Mouse (Mus musculus) thymus, postnatal 10 days (tissue): ENCODE results near the gene Bag2.

Experiments used
- DNase-seq, 2 experiments: peaks; one replicate each; pipeline ENCODE4 v3.0.0; 2021; ENCODE audit warnings: low spot score in 2 of 2

The Bag2 gene

GRCm38 (mm10) chr1:33757491-33758041 lies at the start of gene Bag2:
Gene Bag2, minus strand, starts transcription at chr1:33757795.
- DNase-seq, result peak; percentile 16 to 24

- DNase-seq, result no peak
Observed at GRCm38 (mm10) chr1:33803323-33803722, 45.7 kb upstream of the Bag2 start.

DNA sequence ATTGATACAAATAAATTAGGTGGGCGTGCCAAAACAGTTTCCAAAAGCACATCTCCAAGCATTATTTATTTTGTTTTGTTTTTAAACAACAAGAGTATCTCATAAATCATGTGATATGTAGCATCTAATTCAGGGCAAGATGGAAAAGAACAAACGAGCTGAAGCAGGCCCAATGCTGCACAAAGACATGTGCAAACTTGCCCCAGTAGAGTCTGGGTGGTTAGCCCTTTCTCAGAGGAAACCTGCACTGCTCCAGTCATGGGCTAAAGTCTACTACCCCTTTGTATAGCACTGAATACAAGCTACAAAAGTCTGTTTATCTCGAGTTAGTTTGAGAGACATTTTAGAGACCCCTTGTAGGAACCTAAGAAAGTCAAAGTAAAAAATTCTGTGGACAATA lies 42.0 kb upstream of the Bag2 start:
- DNase-seq, result no peak

DNA sequence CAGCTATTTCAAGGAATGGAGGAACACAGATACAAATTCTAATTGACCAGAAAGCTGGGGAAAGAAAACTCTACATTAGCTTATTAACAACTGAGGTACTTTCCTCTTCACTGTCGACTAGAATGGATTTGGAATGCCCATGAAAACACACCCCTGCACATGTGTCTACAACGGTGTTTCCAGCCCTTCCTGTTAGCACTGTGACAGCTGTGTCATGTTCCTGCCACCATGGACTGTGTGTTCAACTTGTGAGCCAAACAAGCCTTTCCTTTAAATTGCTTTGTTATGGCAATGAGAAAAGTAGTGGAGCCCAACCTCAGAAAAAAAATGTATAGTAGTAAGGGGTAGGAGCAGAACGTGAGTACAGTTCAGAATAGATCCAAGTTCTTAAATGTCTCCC lies 30.9 kb upstream of the Bag2 start:
- DNase-seq, result no peak

- DNase-seq, result no peak
Observed at GRCm38 (mm10) chr1:33788072-33788471, 30.5 kb upstream of the Bag2 start.

DNA sequence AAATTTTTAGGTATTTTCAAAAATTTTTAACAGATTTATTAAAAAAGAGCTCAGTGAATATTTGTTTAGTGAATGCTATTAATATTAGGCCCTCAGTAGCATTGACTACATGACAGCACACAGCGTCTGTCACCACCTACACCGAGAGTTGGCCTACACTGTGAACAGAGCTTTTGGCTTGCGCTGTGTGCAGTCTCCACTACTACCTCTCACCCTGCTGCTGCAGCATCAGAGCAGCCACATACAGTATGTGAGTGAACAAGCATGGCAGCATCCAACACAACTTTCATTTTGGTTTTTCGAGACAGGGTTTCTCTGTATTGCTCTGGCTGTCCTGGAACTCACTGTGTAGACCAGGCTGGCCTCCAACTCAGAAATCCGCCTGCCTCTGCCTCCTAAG lies 27.0 kb upstream of the Bag2 start:
- no peak for DNase-seq

DNA sequence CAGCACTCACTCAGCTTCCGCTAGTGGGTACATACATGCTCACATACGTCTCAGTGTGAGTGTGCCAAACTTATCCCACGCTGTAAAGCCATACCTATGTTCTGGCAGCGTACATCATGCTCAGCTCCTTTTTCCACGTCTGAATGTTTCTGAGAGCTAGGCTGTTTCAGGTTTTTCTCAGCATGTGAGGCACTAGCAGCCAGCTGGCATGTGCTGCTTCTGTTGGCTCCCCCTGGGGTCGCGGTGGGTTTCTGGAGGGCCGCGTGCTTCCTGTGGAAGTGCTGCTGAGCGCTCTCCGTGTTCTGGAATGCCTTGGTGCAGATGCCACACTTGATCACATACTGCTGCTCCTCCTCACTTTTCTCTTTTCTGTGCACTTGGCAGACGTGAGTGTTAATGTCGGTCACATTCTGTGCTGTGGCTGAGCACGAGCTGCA lies 18.6 kb upstream of the Bag2 start:
- DNase-seq, result no peak

DNA sequence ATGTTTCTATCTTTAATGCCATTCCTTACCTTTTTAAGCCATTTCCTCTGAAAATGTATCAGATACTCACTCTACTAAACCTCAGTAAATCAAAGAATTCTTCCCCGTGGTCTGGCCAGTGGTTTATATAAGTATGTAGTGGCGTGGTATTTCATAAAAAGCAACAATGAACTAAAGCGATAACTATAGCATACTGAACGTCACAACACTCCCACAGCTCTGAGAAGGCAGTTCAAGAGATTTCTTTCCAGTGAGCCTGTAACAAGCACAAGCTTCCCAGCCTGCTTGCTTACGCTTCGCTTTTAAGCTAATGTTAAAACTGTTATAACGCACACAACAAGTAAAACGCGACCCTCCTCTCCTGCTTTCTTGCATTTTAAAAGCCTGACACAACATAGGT lies 14.5 kb upstream of the Bag2 start:
- DNase-seq, result no peak

GRCm38 (mm10) chr1:33771621-33772020 lies 14.0 kb upstream of the Bag2 start:
- no peak for DNase-seq

DNA sequence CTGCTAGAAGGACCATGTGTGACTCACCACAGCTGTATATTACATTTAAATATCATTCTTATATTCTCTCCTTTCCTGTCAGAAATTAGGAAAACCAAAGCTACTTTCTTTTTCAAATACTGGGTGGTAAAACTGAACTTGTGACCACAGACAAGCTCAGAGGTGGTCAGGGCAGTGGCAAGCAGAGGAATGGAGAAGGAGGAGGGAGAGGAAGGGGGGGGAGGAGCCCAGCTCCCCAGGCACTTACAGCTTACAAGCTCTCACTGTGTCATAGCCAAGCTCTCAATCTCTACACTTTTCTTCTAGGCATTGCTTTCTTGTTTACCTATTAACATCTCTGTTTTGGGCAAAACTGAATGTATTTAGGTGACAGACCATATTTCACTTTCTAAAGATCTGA lies 11.2 kb upstream of the Bag2 start:
- no peak for DNase-seq

DNA sequence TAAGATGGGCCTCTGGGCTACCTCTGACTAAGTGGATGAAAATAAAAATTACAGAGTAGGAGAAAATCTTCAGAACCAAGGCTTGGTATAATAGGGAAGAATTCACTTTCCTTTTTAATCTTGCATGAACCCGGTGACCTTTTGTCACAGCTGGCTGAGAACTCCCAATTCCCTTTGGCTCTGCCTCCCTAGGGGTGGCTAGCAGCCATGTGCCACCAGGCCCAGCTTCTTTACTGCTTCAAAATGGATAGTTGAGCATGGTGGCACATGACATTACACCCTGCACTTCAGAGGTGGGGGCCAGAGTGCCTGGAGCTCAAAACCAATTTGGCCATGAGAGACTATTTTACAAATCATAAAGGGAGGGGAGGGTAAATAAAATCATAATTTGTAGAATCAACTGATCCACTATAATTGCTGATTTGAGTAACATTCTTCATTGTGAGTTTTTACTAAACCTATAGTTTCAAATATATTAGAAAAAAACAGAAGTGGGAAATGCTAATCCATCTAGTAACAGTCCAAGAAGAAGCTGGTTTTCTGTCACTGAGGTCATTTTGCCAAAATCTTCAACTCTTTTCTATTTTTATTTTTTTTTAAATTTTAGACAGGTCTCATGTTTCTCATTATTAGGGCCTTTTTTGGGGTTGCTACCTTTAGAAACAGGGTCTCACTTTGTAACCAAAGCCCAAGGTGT lies 10.6 kb upstream of the Bag2 start:
- DNase-seq, result no peak

DNA sequence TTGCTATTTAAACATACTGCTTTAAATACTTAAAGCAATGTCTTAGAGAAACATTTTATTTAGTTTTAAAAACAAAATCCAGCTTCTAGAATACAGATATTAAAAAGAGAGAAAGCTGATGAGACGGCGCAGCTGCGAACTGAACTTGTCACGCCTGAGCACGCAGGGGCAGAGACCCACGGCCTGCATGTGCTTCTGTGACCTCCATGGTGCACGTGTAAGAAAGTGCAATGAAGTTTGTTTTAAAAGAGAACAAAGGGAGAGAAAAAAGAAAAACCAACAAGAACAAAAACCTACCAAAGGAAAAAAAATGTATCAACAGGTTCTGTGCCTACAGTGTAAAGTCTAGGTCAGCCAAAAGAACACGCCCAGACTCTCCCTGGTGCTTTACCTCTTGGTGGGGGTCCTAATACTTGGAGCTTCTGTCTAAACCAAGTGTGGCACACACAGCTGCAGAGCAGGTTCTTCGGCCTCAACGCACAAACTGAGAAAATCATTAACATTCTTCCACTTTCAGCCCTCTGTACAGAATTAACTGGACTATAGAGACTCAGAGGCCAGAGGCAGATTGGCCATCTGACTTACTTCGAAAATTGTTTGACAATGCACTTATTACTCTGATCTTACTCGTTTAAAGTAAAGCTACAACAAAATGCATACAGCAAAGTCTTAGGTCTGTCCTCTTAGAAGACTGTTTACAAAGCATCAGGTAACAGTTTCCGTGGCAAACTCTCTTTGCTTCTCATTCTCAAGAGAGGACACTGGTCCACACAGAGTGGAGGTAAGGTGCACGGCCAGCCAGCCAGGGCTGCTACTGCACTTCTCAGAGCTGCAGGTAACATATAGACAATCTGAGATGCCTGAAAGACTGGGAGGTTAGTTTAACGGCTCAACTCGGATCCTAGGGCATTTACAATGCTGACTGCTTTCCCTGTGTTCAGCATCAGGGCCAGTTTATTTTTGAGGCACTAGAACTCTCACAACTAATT lies 9.2 kb upstream of the Bag2 start:
- DNase-seq, result no peak

DNA sequence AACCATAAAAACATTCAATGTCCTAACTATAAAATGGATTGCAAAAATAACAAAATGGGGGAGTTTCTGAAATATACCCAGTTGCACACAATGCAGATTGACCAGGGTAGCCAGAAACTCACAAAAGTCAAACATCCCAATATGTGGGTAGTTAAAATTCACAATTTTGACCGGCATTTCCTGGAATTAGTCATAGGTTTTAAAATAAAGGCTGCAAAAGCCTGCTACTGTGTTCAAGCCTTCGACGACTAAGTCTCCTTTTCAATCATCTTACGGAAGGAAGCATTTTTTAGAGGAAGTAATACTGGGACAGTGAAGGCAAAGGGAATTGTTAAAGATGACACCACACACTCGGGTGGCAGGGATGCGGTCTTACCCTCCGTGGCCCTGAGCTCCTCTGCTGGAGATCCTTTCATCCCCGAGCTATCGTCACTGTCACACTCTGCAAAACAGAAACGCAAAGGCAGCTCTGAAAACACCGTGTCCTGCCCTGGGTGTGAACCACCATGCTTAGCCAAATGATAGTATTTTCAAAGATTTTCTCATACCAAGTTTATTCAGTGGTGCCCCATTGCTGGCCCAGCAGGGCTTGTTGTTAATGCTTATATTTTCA lies 8.0 kb upstream of the Bag2 start:
- DNase-seq, result no peak

DNA sequence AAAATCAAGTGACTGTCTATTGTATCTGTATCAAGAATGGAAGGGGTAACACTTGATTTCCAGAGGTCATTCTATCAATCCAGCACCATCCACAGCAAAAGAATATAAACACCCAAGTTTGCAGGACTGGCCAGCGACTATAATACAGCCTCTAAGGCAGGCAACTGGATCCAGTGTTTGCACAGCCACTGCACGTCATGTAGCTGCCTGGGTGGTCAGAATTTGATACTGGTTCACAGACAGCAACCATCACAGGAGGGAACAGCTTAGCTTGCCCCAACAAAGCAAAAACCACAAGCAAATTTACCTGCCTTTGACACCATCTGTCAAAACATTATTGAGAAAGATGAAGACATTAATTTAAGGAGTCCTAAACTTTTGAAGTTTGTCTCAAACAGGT lies 6.2 kb upstream of the Bag2 start:
- no peak for DNase-seq

- no peak for DNase-seq
Observed at GRCm38 (mm10) chr1:33758488-33758887, 893 bp upstream of the Bag2 start.

GRCm38 (mm10) chr1:33757033-33757413 lies 572 bp downstream of the Bag2 start:
- DNase-seq, result no peak

DNA sequence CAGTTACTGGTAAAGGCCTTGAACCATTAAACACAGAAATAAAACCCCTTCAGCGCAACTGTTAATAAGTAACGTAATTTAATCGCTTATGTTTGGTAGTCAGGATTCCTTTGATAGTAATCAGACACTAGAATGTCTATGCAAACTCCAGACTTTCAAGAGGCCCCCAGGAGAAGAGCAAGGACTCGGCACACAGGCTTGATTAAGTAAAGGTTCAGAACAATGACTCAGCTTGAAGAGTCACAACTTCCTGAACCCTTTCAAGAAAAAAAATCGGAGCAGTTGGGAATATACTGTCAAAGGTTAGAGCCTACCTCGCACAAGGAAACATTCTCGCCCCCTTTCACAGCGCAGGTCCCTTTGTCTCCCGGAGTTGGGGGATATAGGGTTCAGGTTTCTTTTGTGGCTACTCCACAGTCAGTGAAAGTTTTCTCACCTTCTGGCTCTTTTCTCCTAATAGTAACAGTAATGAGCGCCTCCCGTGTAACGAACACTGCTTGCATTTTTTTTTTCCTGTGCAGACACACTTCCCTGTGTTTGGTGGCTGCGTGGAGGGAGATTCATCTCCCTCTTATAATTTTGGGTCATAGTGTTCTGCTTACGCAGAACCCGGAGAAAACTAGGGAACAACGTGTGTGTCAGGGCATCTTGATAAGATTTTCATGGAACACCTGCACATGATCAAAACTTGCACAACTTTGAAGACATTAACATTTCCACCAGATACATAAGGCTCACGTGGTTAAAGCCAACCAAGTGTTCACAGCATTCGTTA lies 1.1 kb downstream of the Bag2 start:
- DNase-seq, result no peak

GRCm38 (mm10) chr1:33755799-33756198 lies 1.8 kb downstream of the Bag2 start:
- no peak for DNase-seq

GRCm38 (mm10) chr1:33754965-33755735 lies 2.4 kb downstream of the Bag2 start:
- no peak for DNase-seq

- no peak for DNase-seq
Observed at GRCm38 (mm10) chr1:33754089-33754488, 3.5 kb downstream of the Bag2 start.

GRCm38 (mm10) chr1:33751283-33751682 lies 6.3 kb downstream of the Bag2 start:
- no peak for DNase-seq
